Mouse (Mus musculus): ENCODE measurements around the gene Dtymk.

Dtymk gene

GRCm38 (mm10) chr1:93742910-93743309 lies 58.8 kb downstream of the Dtymk start:
- no peak for DNase-seq (ENCODE audit: low spot score)

All from ovary, adult 18-20 months (tissue).